Mouse (Mus musculus) adipocyte (in vitro differentiated cells): Measurements from ENCODE around the gene Sh2d1b1.

Experiments
- DNase-seq: peaks from one replicate; pipeline ENCODE4 v3.0.0-alpha.2; 2016; ENCODE audit warnings: low spot score

Sh2d1b1 gene

GRCm38 (mm10) chr1:170324312-170324711, 47.2 kb downstream of the Sh2d1b1 start:
- DNase-seq, result no peak

- no peak for DNase-seq
Observed at GRCm38 (mm10) chr1:170325277-170325676, 48.2 kb downstream of the Sh2d1b1 start.

GRCm38 (mm10) chr1:170331926-170332325, 54.8 kb downstream of the Sh2d1b1 start:
- DNase-seq, result no peak

GRCm38 (mm10) chr1:170332775-170333174, 55.7 kb downstream of the Sh2d1b1 start:
- DNase-seq, result no peak
